Mouse (Mus musculus) heart, adult 2 months (tissue): Measurements from ENCODE around the gene Dhrs3. TPM values are rescaled to one million over a fixed set of nuclear protein-coding genes. Genes with fewer than 3 reads are reported as not detected.

Source experiments
- DNase-seq, 2 experiments: peaks; one replicate each; pipeline ENCODE4 v3.0.0; 2021
- H3K27ac ChIP-seq: fragments of 200-600 bp; 2 replicates; pipeline ENCODE4 v1.8.1; 2022
- H3K27me3 ChIP-seq: fragments of 200-500 bp; 2 replicates; pipeline ENCODE4 v1.6.1; 2012; ENCODE audit warnings: mild to moderate bottlenecking, low read length, inconsistent platforms, mixed read lengths; ENCODE audit not compliant: control insufficient read depth, insufficient read depth
- H3K36me3 ChIP-seq: fragments of 200-500 bp; 2 replicates; pipeline ENCODE4 v1.6.1; 2012; ENCODE audit warnings: low read length, inconsistent platforms; ENCODE audit not compliant: control insufficient read depth, insufficient read depth
- H3K4me1 ChIP-seq: fragments of 200-500 bp; 2 replicates; pipeline ENCODE4 v1.6.1; 2011; ENCODE audit warnings: low read length; ENCODE audit not compliant: control insufficient read depth, insufficient read depth
- H3K4me3 ChIP-seq: fragments of 200-600 bp; 2 replicates; pipeline ENCODE4 v1.8.1; 2022
- H3K79me2 ChIP-seq: fragments of 200-500 bp; replicated peaks from 2 replicates; pipeline ENCODE4 v1.6.1; 2012; ENCODE audit warnings: mild to moderate bottlenecking, inconsistent platforms, low read length, moderate library complexity, mixed read lengths; ENCODE audit not compliant: control insufficient read depth, insufficient read depth
- H3K9ac ChIP-seq: fragments of 200-500 bp; 2 replicates; pipeline ENCODE4 v1.6.1; 2012; ENCODE audit warnings: low read depth, mild to moderate bottlenecking, control low read depth, inconsistent platforms, low read length, mixed read lengths
- CTCF ChIP-seq: fragments of 200-600 bp; IDR thresholded peaks from 2 replicates; pipeline ENCODE4 v1.8.1; 2022; ENCODE audit warnings: antibody characterized with exemption, mild to moderate bottlenecking, moderate library complexity
- EP300 ChIP-seq: fragments of 200-500 bp; IDR thresholded peaks from 2 replicates; pipeline ENCODE4 v1.6.1; 2011; ENCODE audit warnings: low read depth, low read length, control low read depth; ENCODE audit not compliant: insufficient read depth
- POLR2A ChIP-seq: fragments of 200-500 bp; IDR thresholded peaks from 2 replicates; pipeline ENCODE4 v1.6.1; 2011; ENCODE audit warnings: mild to moderate bottlenecking, low read depth, low read length, control low read depth; ENCODE audit not compliant: insufficient read depth
- WGBS: fragments of 180-500 bp; shearing (Covaris S2); methylation state at CpG from one replicate; pipeline ENCODE4 v1.1.7; 2018; 5-methylcytosine and 5-hydroxymethylcytosine counted together
- intact Hi-C: fragments of 180-260 bp; cut with DNase I; formaldehyde crosslinking; loops from one replicate; pipeline ENCODE4 v1.15.1; 2025
- long read RNA-seq: library from polyadenylated mRNA; stranded (forward); transcript quantifications from one replicate; pipeline ENCODE4 v2.0.0, GENCODE M21; 2021
- polyA plus RNA-seq: library from polyadenylated mRNA; depleted of rRNA; stranded (reverse); fragments of >200 nt; gene quantifications from 2 replicates; pipeline ENCODE4 v1.2.3, GENCODE M21; 2012; rRNA removed
- total RNA-seq, 2 experiments: library from RNA; stranded (reverse); gene quantifications; 2 replicates each; pipeline ENCODE4 v1.2.3; 2021

Gene Dhrs3
- total RNA-seq (100 to 1,000 TPM; 139 to 143 TPM), polyA plus RNA-seq (113 and 144 TPM in 2 replicates)
- long read RNA-seq, transcript Dhrs3-206 (6 exons, 2,337 nt), result major isoform, 28 of 65 reads
- long read RNA-seq, partial matches to known transcripts, result 32 of 65 reads
- long read RNA-seq, other reads (novel, unspliced or antisense), result 5 of 65 reads

GRCm38 (mm10) chr4:144892133-144892936, at the start of gene Dhrs3:
Gene Dhrs3, plus strand, starts transcription at chr4:144892827.
- H3K27ac ChIP-seq, result peak within 1 kb of the TSS; percentile 98
- TF ChIP-seq POLR2A, result peak; percentile 83
- no peak; the same call in none of the 2 replicates for TF ChIP-seq CTCF
- TF ChIP-seq EP300, result peak; percentile 84
- intact Hi-C loops, result loop anchor here (1.0 to 10.0 kb wide), 6 partner anchors 38 to 392 kb away; no protein-coding TSS in a partner anchor
- peaks cover 6% of the 10 kb centered on the region; the same call in 1 of the 2 replicates for H3K36me3 ChIP-seq
- H3K4me3 ChIP-seq, result peak within 1 kb of the TSS; percentile 83
- H3K79me2 ChIP-seq, result peaks cover 2% of the 10 kb centered on the region
- WGBS, result under 1% methylated on average over 52 of the region's 55 CpGs
- peak; percentile 91 to 93 for DNase-seq
- H3K4me1 ChIP-seq, result peaks cover 12% of the 10 kb centered on the region
- H3K27me3 ChIP-seq, result no peaks in the 10 kb centered on the region
- H3K9ac ChIP-seq, result peak within 1 kb of the TSS; percentile 88

DNA sequence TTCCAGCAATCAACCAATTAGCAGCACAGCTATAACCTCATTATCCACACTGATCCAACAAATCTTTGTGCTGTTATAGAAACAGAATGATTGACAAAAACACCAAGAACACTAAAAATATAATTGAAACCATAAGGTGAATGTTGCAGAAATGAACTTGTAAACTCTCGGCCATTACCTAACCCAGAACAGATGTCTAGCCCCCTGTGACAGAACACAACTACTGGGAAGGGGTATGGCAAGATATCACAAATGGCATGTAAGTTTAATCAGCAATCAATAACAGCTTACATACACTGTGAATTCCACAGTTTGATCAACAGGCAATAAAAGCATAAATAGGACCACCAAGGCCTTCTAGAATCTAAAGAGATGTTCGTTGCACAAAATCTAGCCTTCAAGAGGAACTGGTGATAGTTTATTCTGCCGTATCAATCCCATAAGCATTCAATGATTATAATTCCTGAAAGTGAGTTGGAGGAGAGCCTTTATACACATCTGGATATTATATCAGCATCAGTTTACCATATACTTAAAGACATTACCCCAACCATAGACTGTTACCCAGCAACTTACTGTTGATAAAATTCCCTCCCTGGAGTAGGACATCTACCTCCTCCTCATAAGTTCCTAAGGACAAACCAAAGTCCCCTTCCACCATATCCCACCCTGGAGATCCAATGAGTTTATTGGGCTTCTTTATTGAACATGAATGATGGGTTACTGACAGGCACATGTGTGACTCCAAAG, 30.7 kb upstream of the Dhrs3 start:
- WGBS, result 78% methylated on average over 3 of the region's 3 CpGs
- Histone ChIP-seq H3K9ac (no peak overlapping the region), H3K4me3 (no peak overlapping the region), H3K36me3 (no peaks in the 10 kb centered on the region), H3K27ac (no peak overlapping the region), H3K79me2 (no peaks in the 10 kb centered on the region), H3K4me1 (no peaks in the 10 kb centered on the region), H3K27me3 (no peaks in the 10 kb centered on the region)
- TF ChIP-seq POLR2A (no peak), CTCF (no peak), EP300 (no peak)
- intact Hi-C loops, result no loop called here
- DNase-seq, result no peak

GRCm38 (mm10) chr4:144867926-144868325, 24.7 kb upstream of the Dhrs3 start:
- TF ChIP-seq CTCF (no peak), EP300 (no peak), POLR2A (no peak)
- Histone ChIP-seq H3K4me1 (no peaks in the 10 kb centered on the region), H3K27ac (no peak overlapping the region), H3K27me3 (no peaks in the 10 kb centered on the region), H3K9ac (no peak overlapping the region), H3K36me3 (no peaks in the 10 kb centered on the region), H3K4me3 (no peak overlapping the region), H3K79me2 (no peaks in the 10 kb centered on the region)
- no peak for DNase-seq
- intact Hi-C loops, result loop anchor here (5.0 kb wide), 1 partner anchor 76 kb away; no protein-coding TSS in a partner anchor
- 68% methylated on average over 5 of the region's 5 CpGs for WGBS

DNA sequence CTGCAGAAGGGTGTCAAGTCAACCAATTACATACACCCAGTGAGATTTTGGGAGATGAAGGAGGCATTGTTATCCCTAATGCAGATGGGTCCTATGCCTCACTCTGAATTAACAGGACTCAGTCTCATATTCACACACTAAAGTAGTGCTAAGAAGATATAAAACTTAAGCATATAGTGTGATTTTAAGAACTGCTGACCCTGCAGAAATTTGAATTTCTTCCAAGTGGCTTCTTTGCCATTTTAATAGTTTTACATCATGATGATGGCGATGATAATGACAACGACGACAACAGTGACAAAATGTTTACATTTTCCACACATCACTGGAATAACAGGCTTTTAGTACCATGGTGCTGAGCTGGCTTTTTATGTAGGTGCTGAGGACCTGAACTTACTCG, 24.0 kb upstream of the Dhrs3 start:
- Histone ChIP-seq H3K27ac (no peak overlapping the region), H3K36me3 (no peaks in the 10 kb centered on the region), H3K9ac (no peak overlapping the region), H3K4me3 (no peak overlapping the region), H3K79me2 (no peaks in the 10 kb centered on the region), H3K27me3 (no peaks in the 10 kb centered on the region), H3K4me1 (no peaks in the 10 kb centered on the region)
- no peak for DNase-seq
- WGBS, result 77% methylated on average over 4 of the region's 4 CpGs
- TF ChIP-seq POLR2A (no peak), EP300 (no peak), CTCF (no peak)
- intact Hi-C loops, result loop anchor here (5.0 kb wide), 1 partner anchor 76 kb away; no protein-coding TSS in a partner anchor

- no peak overlapping the region for H3K27ac ChIP-seq
- TF ChIP-seq POLR2A (no peak), EP300 (no peak), CTCF (peak; percentile 74)
- intact Hi-C loops, result loop anchor here (5.0 kb wide), 2 partner anchors 106 to 311 kb away; no protein-coding TSS in a partner anchor
- no peak overlapping the region for H3K9ac ChIP-seq
- H3K79me2 ChIP-seq, result no peaks in the 10 kb centered on the region
- H3K4me1 ChIP-seq, result no peaks in the 10 kb centered on the region
- H3K36me3 ChIP-seq, result no peaks in the 10 kb centered on the region
- 38% methylated on average over 6 of the region's 6 CpGs for WGBS
- no peaks in the 10 kb centered on the region for H3K27me3 ChIP-seq
- H3K4me3 ChIP-seq, result no peak overlapping the region
- no peak for DNase-seq
Measured at GRCm38 (mm10) chr4:144872905-144873304, 19.7 kb upstream of the Dhrs3 start.
